Mouse (Mus musculus): ENCODE measurements around the gene Tmem186.

The Tmem186 gene

DNA sequence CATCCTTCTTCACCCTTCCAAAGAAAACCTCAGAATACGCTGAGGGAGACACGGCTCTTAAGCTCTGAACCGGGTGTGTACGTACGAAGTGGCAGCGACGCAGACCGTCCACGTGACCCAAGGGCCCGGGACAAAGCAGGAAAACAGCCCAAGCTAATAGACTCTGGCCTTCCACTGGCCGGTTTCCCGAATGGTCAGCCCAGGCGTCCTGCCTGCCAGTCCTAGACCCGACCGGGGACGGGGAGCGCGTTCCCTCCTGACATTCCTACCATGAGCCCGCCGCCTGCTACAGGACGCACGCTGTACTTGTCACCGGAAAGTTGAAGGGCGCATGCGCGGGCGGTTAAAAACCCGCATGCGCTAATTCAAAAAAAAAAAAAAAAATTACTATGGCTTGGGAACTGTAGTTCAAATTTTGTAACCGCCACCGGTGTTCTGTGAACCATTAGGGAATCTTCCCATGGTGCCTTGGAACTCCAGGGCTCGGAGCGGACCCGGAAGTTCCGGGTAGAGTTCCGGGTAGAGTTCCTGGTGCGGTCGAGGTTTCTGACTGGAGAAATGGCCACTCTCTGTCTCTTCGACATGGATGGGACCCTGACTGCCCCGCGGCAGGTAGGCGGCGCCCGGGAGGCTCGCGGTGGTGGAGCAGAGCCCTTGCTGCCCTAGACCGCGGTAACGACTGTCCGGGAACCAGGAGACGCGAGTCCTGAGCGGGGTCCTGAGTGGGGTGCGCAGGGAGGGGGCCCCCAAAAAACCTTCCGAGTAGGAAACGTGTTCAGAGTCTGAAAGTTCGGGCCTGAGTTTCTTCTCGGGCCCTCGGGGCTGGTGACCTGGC is at the start of gene Tmem186, which contains the start of gene Pmm2:
Tmem186 (minus strand) TSS at position 496 of the 835 bp plus-strand sequence.
Pmm2 (plus strand) TSS at position 458 of the 835 bp plus-strand sequence.
- peak; percentile 94 for DNase-seq (ENCODE audit: extremely low read depth, insufficient read length, low spot score)

DNA sequence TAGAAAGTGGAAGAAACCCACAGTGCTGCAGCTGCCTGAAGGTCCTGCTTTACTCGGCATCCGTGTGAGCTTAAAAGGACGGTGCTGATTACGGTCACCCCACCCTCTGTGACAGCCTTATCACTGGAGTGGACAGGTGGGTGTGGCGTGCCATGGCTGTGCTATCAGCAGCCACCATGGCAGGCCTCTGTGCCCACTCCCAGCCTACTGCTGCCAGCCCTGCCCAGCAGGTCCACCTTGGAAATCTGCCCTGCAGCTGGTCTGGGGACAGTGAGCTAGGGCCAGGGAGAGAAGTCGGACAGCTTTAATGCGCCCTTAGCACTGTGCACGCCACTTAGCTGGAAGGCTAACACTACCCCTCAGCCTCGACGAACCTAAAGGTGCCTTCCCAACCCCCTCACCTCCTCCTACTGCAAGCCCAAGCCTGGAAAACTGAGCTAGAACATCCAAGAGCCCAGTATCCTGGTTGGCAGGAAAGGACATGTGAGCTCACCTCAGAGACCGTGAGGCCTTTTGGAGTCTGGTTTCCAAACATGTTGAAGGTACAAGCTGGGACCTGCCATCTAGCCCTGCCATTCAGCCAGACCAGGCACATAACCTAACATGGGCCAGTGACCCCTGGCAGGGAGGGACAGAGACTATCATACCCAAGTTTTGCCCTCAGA is 49.5 kb upstream of the Tmem186 start:
- no peak for DNase-seq (ENCODE audit: extremely low read depth, insufficient read length, low spot score)

DNA sequence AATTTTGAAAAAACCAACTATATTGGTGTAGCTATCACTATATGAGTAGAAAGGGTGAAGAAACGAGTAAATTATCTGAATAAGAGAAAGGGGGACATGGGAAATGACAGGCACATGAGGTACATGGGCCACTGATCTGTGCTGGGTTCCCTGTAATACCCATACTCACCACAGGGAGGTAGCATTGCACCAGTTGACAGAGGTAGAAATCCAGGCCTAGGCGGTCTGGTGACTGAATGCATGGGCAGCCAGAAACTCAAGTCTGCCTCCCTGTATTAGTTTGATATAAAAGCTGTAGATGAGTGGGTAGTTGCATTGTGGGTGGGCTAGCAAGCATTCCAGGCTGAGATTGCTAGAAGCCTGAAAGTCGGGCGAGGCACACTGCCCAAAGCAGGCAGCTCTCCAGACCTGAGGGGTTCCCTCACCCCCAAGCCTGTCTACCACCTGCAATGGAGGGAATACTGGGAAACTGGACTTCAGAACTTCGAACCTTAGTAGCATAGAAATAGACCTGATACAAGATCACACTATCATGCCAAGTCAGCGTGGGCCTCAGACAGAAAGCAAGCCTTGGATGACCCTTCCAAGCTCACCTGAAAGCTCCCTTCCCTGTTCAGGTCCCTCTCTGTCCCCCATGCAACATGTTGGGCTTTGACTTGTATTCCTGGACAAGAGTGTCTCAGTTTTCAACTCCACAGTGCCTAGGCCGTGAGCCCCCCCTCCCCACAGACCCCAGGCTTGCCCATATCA is 48.8 kb upstream of the Tmem186 start:
- no peak for DNase-seq (ENCODE audit: extremely low read depth, insufficient read length, low spot score)

GRCm38 (mm10) chr16:8685087-8685486 is 47.6 kb upstream of the Tmem186 start:
- no peak for DNase-seq (ENCODE audit: extremely low read depth, insufficient read length, low spot score)

GRCm38 (mm10) chr16:8680470-8680869 is 43.0 kb upstream of the Tmem186 start, which contains the start of gene Gm5767:
TSS of gene Gm5767 (plus strand) at chr16:8680770.
- DNase-seq (ENCODE audit: extremely low read depth, insufficient read length, low spot score), result no peak

- DNase-seq (ENCODE audit: extremely low read depth, insufficient read length, low spot score), result no peak
Measured at GRCm38 (mm10) chr16:8679780-8680179, 42.3 kb upstream of the Tmem186 start.

DNA sequence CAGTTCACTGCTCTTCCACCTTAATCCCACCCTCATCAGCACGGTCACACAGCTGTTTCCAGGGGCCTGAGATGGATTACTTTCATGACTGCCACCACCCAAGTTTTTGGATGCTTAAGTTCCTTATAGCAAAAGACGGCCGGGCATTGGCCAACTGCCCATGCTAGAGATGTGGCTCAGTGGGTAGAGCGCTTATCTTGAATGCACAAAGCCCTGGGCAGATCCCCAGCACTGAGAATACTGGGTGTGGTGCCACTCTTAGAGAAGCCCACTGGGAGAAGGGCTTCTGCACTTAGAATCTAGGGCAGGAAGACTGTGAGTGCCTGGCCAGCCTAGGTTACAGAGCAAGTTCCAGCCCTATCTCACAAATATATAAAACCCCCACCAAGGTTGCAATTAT is 41.2 kb upstream of the Tmem186 start:
- no peak for DNase-seq (ENCODE audit: extremely low read depth, insufficient read length, low spot score)

- no peak for DNase-seq (ENCODE audit: extremely low read depth, insufficient read length, low spot score)
Measured at GRCm38 (mm10) chr16:8678035-8678434, 40.5 kb upstream of the Tmem186 start.

GRCm38 (mm10) chr16:8676800-8677199 is 39.3 kb upstream of the Tmem186 start:
- DNase-seq (ENCODE audit: extremely low read depth, insufficient read length, low spot score), result no peak

DNA sequence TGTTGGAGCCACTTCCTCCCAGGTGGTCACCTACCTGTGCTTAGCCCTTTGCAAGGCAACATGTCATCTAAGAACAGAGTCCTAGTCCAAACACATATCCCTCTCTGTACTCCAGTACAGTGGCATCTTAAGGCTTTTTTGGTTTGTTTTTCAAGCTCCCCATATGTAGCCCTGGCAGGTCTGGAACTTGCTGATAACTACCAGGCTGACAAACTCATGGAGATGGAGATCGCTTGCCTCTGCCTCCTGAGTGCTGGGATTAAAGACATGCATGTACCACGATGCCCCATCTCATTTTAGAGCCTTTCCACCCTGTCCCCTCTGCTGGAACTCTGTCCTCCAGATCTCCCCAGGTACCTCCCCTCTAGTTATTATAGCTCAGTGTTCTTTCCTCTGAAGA is 38.7 kb upstream of the Tmem186 start:
- no peak for DNase-seq (ENCODE audit: extremely low read depth, insufficient read length, low spot score)

GRCm38 (mm10) chr16:8675559-8675958 is 38.0 kb upstream of the Tmem186 start:
- DNase-seq (ENCODE audit: extremely low read depth, insufficient read length, low spot score), result no peak

DNA sequence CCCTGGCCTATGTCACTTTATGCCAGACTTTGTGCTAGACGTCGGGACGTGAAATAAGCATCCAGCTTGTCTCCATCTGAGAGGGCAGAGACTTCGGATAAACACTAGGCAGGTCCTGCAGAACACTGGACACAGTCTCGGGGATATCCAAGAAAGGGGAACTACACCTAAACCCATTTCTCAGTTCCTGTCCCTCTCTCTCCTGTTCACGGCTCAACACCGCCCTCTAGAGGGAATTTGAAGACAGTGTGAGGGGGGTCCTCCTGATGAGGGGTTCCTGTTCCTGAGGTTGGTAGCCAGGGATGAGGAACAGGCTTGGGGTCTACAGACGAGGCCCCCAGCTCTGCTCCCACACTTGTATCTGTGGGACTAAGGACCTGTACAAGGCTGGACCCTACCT is 36.7 kb upstream of the Tmem186 start:
- no peak for DNase-seq (ENCODE audit: extremely low read depth, insufficient read length, low spot score)

DNA sequence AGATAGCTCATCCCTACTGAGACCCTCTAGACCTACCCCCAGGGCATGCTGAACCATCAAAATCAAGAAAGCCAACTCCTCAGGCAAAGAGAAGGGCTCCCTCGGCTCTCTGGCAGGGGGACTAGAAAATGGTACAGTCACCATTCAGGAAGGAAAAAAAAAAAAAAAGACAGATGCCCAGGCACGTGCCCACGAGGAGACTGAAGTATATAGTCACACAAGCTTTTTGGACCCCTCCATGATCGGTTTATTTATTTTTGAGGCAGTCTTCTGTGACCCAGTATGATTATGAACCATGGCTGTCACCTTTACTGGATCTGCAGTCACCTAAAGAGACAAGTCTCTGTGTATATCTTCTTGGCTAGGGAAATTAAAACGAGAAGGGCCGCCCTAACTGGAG is 35.8 kb upstream of the Tmem186 start:
- DNase-seq (ENCODE audit: extremely low read depth, insufficient read length, low spot score), result no peak

DNA sequence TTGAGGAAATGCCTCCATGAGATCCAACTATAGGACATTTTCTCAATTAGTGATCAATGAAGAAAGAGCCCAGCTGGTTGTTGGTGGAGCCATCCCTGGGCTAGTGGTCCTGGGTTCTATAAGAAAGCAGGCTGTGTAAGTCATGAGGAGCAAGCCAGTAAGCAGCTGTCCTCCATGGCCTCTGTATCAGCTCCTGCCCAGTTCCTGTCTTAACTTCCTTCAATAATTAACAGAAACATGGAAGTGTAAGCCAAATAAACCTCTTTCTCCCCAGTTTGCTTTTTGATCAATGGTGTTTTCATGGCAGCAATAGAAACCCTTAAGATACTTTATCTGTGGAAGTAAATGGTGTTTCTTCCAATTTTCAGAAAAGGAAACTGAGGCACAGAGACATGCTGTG is 35.3 kb upstream of the Tmem186 start:
- DNase-seq (ENCODE audit: extremely low read depth, insufficient read length, low spot score), result no peak

DNA sequence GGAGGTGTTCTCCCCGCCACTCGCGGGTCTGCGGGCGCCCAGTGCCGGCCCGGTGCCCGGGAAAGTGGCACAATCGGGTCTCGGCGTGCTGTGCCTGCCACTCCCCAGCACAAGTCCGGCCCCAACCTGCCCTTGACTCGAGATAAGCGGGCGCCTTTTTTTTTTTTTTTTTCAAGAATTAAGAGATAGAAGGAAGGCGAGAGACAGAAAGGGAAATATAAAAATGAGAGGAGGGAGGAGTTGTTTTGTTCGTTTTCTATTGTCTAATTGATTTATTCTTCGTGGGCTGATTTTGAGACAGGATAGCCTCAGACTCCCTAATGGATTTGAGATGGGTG is 34.8 kb upstream of the Tmem186 start:
- DNase-seq (ENCODE audit: extremely low read depth, insufficient read length, low spot score), result no peak

- DNase-seq (ENCODE audit: extremely low read depth, insufficient read length, low spot score), result peak; percentile 99
Measured at GRCm38 (mm10) chr16:8671551-8672349, 34.2 kb upstream of the Tmem186 start, which contains the start of gene Carhsp1. TSS of gene Carhsp1 (minus strand) at chr16:8672155.

GRCm38 (mm10) chr16:8670041-8671035 is 32.8 kb upstream of the Tmem186 start:
- DNase-seq (ENCODE audit: extremely low read depth, insufficient read length, low spot score), result no peak

DNA sequence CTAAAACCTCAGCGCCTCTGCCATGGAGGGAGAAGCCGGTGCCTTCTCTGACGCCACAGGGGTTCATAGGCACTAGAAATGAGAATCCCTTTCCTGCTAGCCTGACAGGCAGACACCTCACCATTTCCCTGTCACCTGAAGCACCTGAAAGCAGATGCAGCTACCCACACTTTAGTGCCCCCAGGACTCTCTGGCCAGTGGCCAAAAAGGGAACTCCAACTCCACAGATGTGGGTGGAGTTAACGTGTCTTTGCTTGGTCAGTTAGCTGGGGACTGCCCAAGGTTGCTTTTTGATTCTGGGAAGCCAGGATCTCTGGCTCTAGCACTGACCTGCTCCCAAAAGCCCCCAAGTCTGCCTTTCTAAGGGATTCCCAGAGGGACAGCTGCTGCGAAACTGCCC is 31.9 kb upstream of the Tmem186 start:
- DNase-seq (ENCODE audit: extremely low read depth, insufficient read length, low spot score), result no peak

GRCm38 (mm10) chr16:8668386-8668785 is 30.9 kb upstream of the Tmem186 start:
- no peak for DNase-seq (ENCODE audit: extremely low read depth, insufficient read length, low spot score)

All from 3134 (cell line).